Mouse (Mus musculus) bone marrow, adult 2 months (tissue): ENCODE data around the gene Gm49510.

ENCODE experiments used
- CTCF ChIP-seq: fragments of 200-500 bp; IDR thresholded peaks from 2 replicates; pipeline ENCODE4 v1.5.1; 2011; ENCODE audit warnings: low read length, control low read depth; ENCODE audit not compliant: control insufficient read depth, insufficient read depth
- POLR2A ChIP-seq: fragments of 200-500 bp; IDR thresholded peaks from 2 replicates; pipeline ENCODE4 v1.6.1; 2011; ENCODE audit warnings: low read depth, mild to moderate bottlenecking, control low read depth, low read length, borderline replicate concordance; ENCODE audit not compliant: control insufficient read depth

DNA sequence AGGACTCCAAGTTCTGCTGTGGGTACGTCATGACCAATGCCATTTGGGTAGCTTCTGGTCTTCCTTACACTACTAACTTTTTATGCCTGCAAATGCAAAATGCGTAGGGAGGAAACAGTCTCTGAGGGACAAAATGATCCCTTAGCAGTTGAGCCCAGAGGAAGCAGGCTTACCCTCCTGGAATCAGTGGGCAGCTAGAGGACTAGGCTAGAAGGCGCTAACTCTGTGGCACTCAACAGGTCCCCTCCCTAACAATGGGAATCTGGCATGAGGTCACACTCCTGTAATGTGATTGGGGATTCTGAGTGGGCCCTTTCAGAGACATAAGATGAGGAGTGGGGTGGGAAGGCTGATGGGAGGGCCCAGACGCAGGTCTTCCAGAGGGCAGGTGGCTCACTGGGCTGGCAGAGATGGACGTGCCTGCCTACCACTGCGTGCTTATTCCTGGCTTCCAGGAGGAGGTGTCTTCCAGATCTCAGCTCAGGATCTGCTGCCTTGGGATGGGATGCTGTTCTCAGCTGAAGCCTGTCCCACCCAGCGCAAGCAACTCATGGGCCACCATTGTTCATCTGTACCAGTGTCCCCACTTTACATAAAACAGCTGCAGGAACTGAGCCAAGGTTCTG is 31.4 kb downstream of the Gm49510 start:
- TF ChIP-seq POLR2A (no peak), CTCF (no peak)
